8 mouse cellular contexts compared by ENCODE assay signal in the genomic region with DNA sequence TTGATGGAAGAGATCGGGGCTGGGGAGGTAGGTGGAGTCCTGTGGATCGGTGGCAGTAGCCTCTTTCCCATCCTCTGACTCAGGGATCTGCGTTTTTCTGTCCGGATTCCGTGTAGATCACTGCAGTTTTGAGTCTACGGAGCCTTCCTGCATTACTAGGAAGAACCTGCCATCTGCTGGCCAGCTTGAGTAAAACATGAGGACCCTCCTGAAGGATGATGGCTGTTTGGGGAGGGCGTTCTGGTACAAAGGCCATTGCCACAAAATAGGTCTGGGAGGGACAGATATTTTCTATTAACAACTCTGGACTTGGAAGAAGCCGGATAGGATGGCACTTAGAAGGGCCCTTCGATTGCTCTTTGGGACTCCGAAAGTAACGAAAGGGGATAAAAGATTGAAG. TPM values are rescaled to one million over a fixed set of nuclear protein-coding genes. Genes with fewer than 3 reads are reported as not detected.
A peak's percentile ranks its signal among the peaks of the same experiment; 100 is the strongest.
DNase-seq lines count a peak whose midpoint lies in the region; ATAC-seq and TF ChIP-seq lines count a peak whose summit lies in the region.

No protein-coding gene starts in this region.

- no peaks in the 10 kb centered on the region for H3K9me3 ChIP-seq in MEL (replicated peaks; ENCODE audit: insufficient read depth, low read length)
- no peaks in the 10 kb centered on the region for H3K9me3 ChIP-seq in forebrain, postnatal 0 days (ENCODE audit: low read length)
- no peaks in the 10 kb centered on the region for H3K9me3 ChIP-seq in lung, embryonic 14.5 days (ENCODE audit: low read depth, low read length)

- no peaks in the 10 kb centered on the region for H3K79me2 ChIP-seq in MEL (ENCODE audit: control insufficient read depth, insufficient read depth, low read length, poor library complexity)

- TF ChIP-seq CTCF in MEL (IDR thresholded peaks at IDR 0.05 in 2 of 3, conservative IDR thresholded peaks at IDR 0.05 in 1 of 3; ENCODE audit: control insufficient read depth in 1 of 3, insufficient read depth in 1 of 3, low read depth in 2 of 3, low read length in 3 of 3, poor library complexity in 1 of 3, severe bottlenecking in 1 of 3), result peak; percentile 51 to 90 (median 79)
- peak; percentile 94 for TF ChIP-seq CTCF in forebrain, postnatal 0 days (IDR thresholded peaks at IDR 0.05; ENCODE audit: low read depth)
- peak; percentile 73 for TF ChIP-seq CTCF in layer of hippocampus, adult 2 months (conservative IDR thresholded peaks at IDR 0.05)
- peak; percentile 84 for TF ChIP-seq CTCF in lung, embryonic 14.5 days (IDR thresholded peaks at IDR 0.05; ENCODE audit: low read depth)

- TF ChIP-seq POLR2A in MEL (IDR thresholded peaks at IDR 0.05; ENCODE audit: control insufficient read depth in 1 of 2, insufficient read depth in 1 of 2, low read depth in 1 of 2, low read length in 2 of 2, poor library complexity in 1 of 2), result no peak

- H3K4me2 ChIP-seq in forebrain, postnatal 0 days (ENCODE audit: low read depth), result peak overlapping the region; percentile 53
- peak overlapping the region; percentile 67 for H3K4me2 ChIP-seq in lung, embryonic 14.5 days

- H3K27me3 ChIP-seq in MEL (ENCODE audit: control insufficient read depth in 1 of 2, insufficient read depth in 2 of 2, low read length in 2 of 2), result no peaks in the 10 kb centered on the region
- H3K27me3 ChIP-seq in forebrain, postnatal 0 days (ENCODE audit: insufficient read depth, low read length), result no peaks in the 10 kb centered on the region
- no peaks in the 10 kb centered on the region for H3K27me3 ChIP-seq in lung, embryonic 14.5 days (ENCODE audit: insufficient read depth, low read length)

- no peak for TF ChIP-seq EP300 in MEL (IDR thresholded peaks at IDR 0.05; ENCODE audit: low read depth in 1 of 2, low read length in 2 of 2)

- H3K4me3 ChIP-seq in MEL (ENCODE audit: control insufficient read depth in 1 of 2, insufficient read depth in 1 of 2, low read depth in 2 of 2, low read length in 2 of 2), result peak overlapping the region; percentile 50 to 56
- H3K4me3 ChIP-seq in forebrain, postnatal 0 days (ENCODE audit: low read depth, low read length), result peak overlapping the region; percentile 43
- H3K4me3 ChIP-seq in layer of hippocampus, adult 2 months, result peak overlapping the region; percentile 70
- peak overlapping the region; percentile 30 for H3K4me3 ChIP-seq in lung, embryonic 14.5 days (ENCODE audit: low read depth, low read length)

- no peak overlapping the region for H3K27ac ChIP-seq in MEL (ENCODE audit: control insufficient read depth, low read depth, low read length)
- H3K27ac ChIP-seq in forebrain, postnatal 0 days (ENCODE audit: low read depth, low read length), result peak overlapping the region; percentile 71
- peak overlapping the region; percentile 91 for H3K27ac ChIP-seq in layer of hippocampus, adult 2 months
- H3K27ac ChIP-seq in lung, embryonic 14.5 days (ENCODE audit: low read depth), result no peak overlapping the region

- DNase-seq in MEL (ENCODE audit: low read depth, low spot score), result peak; percentile 91
- peak; percentile 93 to 95 for DNase-seq in cerebellum, adult 18-20 months
- peak; percentile 94 for DNase-seq in forebrain, postnatal 0 days
- peak; percentile 88 for DNase-seq in heart, postnatal 4 days
- DNase-seq in layer of hippocampus, adult 2 months (ENCODE audit: low spot score in 2 of 2), result peak; percentile 86 to 87
- peak; percentile 94 for DNase-seq in lung, embryonic 14.5 days
- peak; percentile 63 for DNase-seq in testis, postnatal 14 days (ENCODE audit: low spot score)

- peak; percentile 93 for TF ChIP-seq RAD21 in MEL (IDR thresholded peaks at IDR 0.05; ENCODE audit: low read depth, low read length)

- no peaks in the 10 kb centered on the region for H3K4me1 ChIP-seq in MEL (ENCODE audit: control insufficient read depth in 1 of 2, insufficient read depth in 2 of 2, low read length in 2 of 2)
- H3K4me1 ChIP-seq in forebrain, postnatal 0 days (ENCODE audit: insufficient read depth), result no peaks in the 10 kb centered on the region
- no peaks in the 10 kb centered on the region for H3K4me1 ChIP-seq in lung, embryonic 14.5 days (ENCODE audit: insufficient read depth)

- H3K9ac ChIP-seq in MEL (ENCODE audit: control insufficient read depth, low read depth, low read length, poor library complexity, severe bottlenecking), result no peak overlapping the region; the same call in 1 of the 2 replicates
- H3K9ac ChIP-seq in forebrain, postnatal 0 days, result peak overlapping the region; percentile 49
- no peak overlapping the region for H3K9ac ChIP-seq in lung, embryonic 14.5 days

- 3% methylated on average over 11 of the region's 11 CpGs for WGBS in forebrain, postnatal 0 days
- WGBS in lung, embryonic 14.5 days, result 4% methylated on average over 11 of the region's 11 CpGs

- peak; percentile 86 for ATAC-seq in forebrain, postnatal 0 days
- ATAC-seq in lung, embryonic 14.5 days (ENCODE audit: insufficient read depth), result peak; percentile 82
- peak; percentile 77 for ATAC-seq in neutrophil, adult 5-6 weeks (ENCODE audit: extremely low read depth, insufficient number of reproducible peaks, low FRiP score, poor library complexity, severe bottlenecking)

- no peaks in the 10 kb centered on the region for H3K36me3 ChIP-seq in MEL (ENCODE audit: control insufficient read depth in 1 of 2, insufficient read depth in 2 of 2, low read length in 2 of 2)
- no peaks in the 10 kb centered on the region for H3K36me3 ChIP-seq in forebrain, postnatal 0 days (ENCODE audit: insufficient read depth)
- no peaks in the 10 kb centered on the region for H3K36me3 ChIP-seq in lung, embryonic 14.5 days (ENCODE audit: insufficient read depth)

TF ChIP-seq in MEL, 35 proteins besides CTCF, POLR2A, EP300 and RAD21:
- TF ChIP-seq MAX (IDR thresholded peaks at IDR 0.05; ENCODE audit: low read length), result no peak
- TF ChIP-seq USF2 (IDR thresholded peaks at IDR 0.05; ENCODE audit: borderline replicate concordance in 1 of 2, insufficient read depth in 1 of 2, low read depth in 1 of 2, low read length in 2 of 2), result no peak
- no peak for TF ChIP-seq NELFE (IDR thresholded peaks at IDR 0.05; ENCODE audit: low read depth, low read length)
- TF ChIP-seq GABPA (IDR thresholded peaks at IDR 0.05; ENCODE audit: low read depth, low read length), result no peak
- no peak for TF ChIP-seq JUND (IDR thresholded peaks at IDR 0.05; ENCODE audit: low read depth, low read length)
- TF ChIP-seq ZC3H11A (IDR thresholded peaks at IDR 0.05; ENCODE audit: low read depth, low read length), result peak; percentile 88
- TF ChIP-seq GATA1 (IDR thresholded peaks at IDR 0.05; ENCODE audit: low read depth, low read length), result no peak
- TF ChIP-seq SMC3 (IDR thresholded peaks at IDR 0.05; ENCODE audit: low read depth, low read length), result peak; percentile 87
- no peak for TF ChIP-seq ELF1 (IDR thresholded peaks at IDR 0.05; ENCODE audit: low read depth, low read length)
- no peak for TF ChIP-seq RCOR1 (IDR thresholded peaks at IDR 0.05; ENCODE audit: low read depth, low read length)
- no peak for TF ChIP-seq CHD2 (IDR thresholded peaks at IDR 0.05; ENCODE audit: low read length)
- no peak for TF ChIP-seq E2F4 (IDR thresholded peaks at IDR 0.05; ENCODE audit: borderline replicate concordance, low read depth, low read length)
- 0 out of 2 replicates have a peak, but pooled peaks have one; percentile 4 for TF ChIP-seq TCF12 (IDR thresholded peaks at IDR 0.05; ENCODE audit: low read depth, low read length)
- no peak for TF ChIP-seq TBP (IDR thresholded peaks at IDR 0.05; ENCODE audit: low read depth, low read length)
- no peak for TF ChIP-seq MEF2A (IDR thresholded peaks at IDR 0.05; ENCODE audit: extremely low read depth, insufficient replicate concordance, low read depth, low read length, poor library complexity, severe bottlenecking)
- TF ChIP-seq HCFC1 (IDR thresholded peaks at IDR 0.05; ENCODE audit: low read depth, low read length), result 0 out of 2 replicates have a peak, but pooled peaks have one; percentile 19
- TF ChIP-seq SIN3A (IDR thresholded peaks at IDR 0.05; ENCODE audit: low read length), result 0 out of 2 replicates have a peak, but pooled peaks have one; percentile 24
- TF ChIP-seq TAL1 (IDR thresholded peaks at IDR 0.05; ENCODE audit: low read length), result no peak
- TF ChIP-seq POLR2AphosphoS5 (IDR thresholded peaks at IDR 0.05; ENCODE audit: borderline replicate concordance, low read depth, low read length), result no peak
- TF ChIP-seq MAFK (IDR thresholded peaks at IDR 0.05; ENCODE audit: borderline replicate concordance, low read depth, low read length), result no peak
- TF ChIP-seq MYC (IDR thresholded peaks at IDR 0.05; ENCODE audit: low read depth, low read length), result 0 out of 2 replicates have a peak, but pooled peaks have one; percentile 26
- no peak for TF ChIP-seq USF1 (IDR thresholded peaks at IDR 0.05; ENCODE audit: low read depth, low read length)

RNA-seq across cellular contexts. Expression of a gene that starts 4.6 kb away (rescaled TPM):
- not detected in 2 replicates for total RNA-seq in MEL (2012; rRNA removed)
- not detected for polyA plus RNA-seq in MEL (2012; ENCODE audit: insufficient read depth in 1 of 2, insufficient read length in 2 of 2, low read depth in 1 of 2, low replicate concordance in 2 of 2, missing spikeins in 1 of 2)
- total RNA-seq in forebrain, postnatal 0 days (2014; rRNA removed), result 0.46 and 0.62 TPM in 2 replicates
- 0.36 and 0.57 TPM in 2 replicates for polyA plus RNA-seq in forebrain, postnatal 0 days (2015; fragmentation: Nextera tagmentation; extraction: Ambion mirVana)
- total RNA-seq in heart, postnatal 4 days (2021), result under 1 TPM; 0.07 to 0.09 TPM
- total RNA-seq in layer of hippocampus, adult 2 months (2021), result under 1 TPM; 0.36 to 0.47 TPM
- polyA plus RNA-seq in lung, embryonic 14.5 days (2014; fragmentation: Nextera tagmentation; extraction: Ambion mirVana), result not detected in 2 replicates
- 0.12 TPM in 1 of 2 replicates, not detected in the other for total RNA-seq in neutrophil, adult 5-6 weeks (2017)

RNA-seq across cellular contexts. Expression of a gene that starts 38.7 kb away (rescaled TPM):
- total RNA-seq in MEL (2012; rRNA removed), result 26.6 and 27.2 TPM in 2 replicates
- 10 to 100 TPM in 1 of 2 experiments, not detected in 1; 31.2 TPM for polyA plus RNA-seq in MEL (2012; ENCODE audit: insufficient read depth in 1 of 2, insufficient read length in 2 of 2, low read depth in 1 of 2, low replicate concordance in 2 of 2, missing spikeins in 1 of 2)
- 50.7 and 61.6 TPM in 2 replicates for total RNA-seq in forebrain, postnatal 0 days (2014; rRNA removed)
- 64.6 and 66.9 TPM in 2 replicates for polyA plus RNA-seq in forebrain, postnatal 0 days (2015; fragmentation: Nextera tagmentation; extraction: Ambion mirVana)
- total RNA-seq in heart, postnatal 4 days (2021), result 10 to 100 TPM; 56.5 to 62.3 TPM
- 10 to 100 TPM; 82.4 to 84.2 TPM for total RNA-seq in layer of hippocampus, adult 2 months (2021)
- polyA plus RNA-seq in lung, embryonic 14.5 days (2014; fragmentation: Nextera tagmentation; extraction: Ambion mirVana), result 47.4 and 48.0 TPM in 2 replicates
- 75.7 and 78.6 TPM in 2 replicates for total RNA-seq in neutrophil, adult 5-6 weeks (2017)

Comparison
In these comparisons a context has a peak if more than half of its experiments do, and no peak if none do; other contexts are left out.
1. H3K27ac ChIP-seq: peak in forebrain, postnatal 0 days (single experiment) and layer of hippocampus, adult 2 months (single experiment); none in MEL (single experiment) and lung, embryonic 14.5 days (single experiment).
2. Peak in every context shown above with its lines, with median percentiles within 50 percentile points of each other: DNase-seq, H3K4me3 ChIP-seq, CTCF ChIP-seq and ATAC-seq.